Mouse (Mus musculus) cerebellum, adult 2 months (tissue): ENCODE data around the gene Fnip2. TPM values are rescaled to one million over a fixed set of nuclear protein-coding genes. Genes with fewer than 3 reads are reported as not detected.

Experiments
- DNase-seq, 2 experiments: peaks; one replicate each; pipeline ENCODE4 v3.0.0; 2021
- H3K27ac ChIP-seq: fragments of 200-500 bp; 2 replicates; pipeline ENCODE4 v1.5.1; 2012; ENCODE audit warnings: low read length, control low read depth, inconsistent platforms; ENCODE audit not compliant: insufficient read depth
- H3K27me3 ChIP-seq: fragments of 200-500 bp; 2 replicates; pipeline ENCODE4 v1.6.1; 2012; ENCODE audit warnings: inconsistent platforms, mild to moderate bottlenecking, low read length, moderate library complexity; ENCODE audit not compliant: control insufficient read depth, insufficient read depth
- H3K4me1 ChIP-seq: fragments of 200-500 bp; 2 replicates; pipeline ENCODE4 v1.6.1; 2011; ENCODE audit warnings: low read length; ENCODE audit not compliant: control insufficient read depth, insufficient read depth
- H3K4me3 ChIP-seq: fragments of 200-500 bp; replicated peaks from 2 replicates; pipeline ENCODE3; 2011; ENCODE audit warnings: mild to moderate bottlenecking, low read depth, low read length, control low read depth; ENCODE audit not compliant: insufficient read depth
- CTCF ChIP-seq: fragments of 200-500 bp; IDR thresholded peaks from 2 replicates; pipeline ENCODE4 v1.5.1; 2011; ENCODE audit warnings: low read depth, mild to moderate bottlenecking, control low read depth, low read length, moderate library complexity, borderline replicate concordance; ENCODE audit not compliant: insufficient read depth
- POLR2A ChIP-seq: fragments of 200-500 bp; IDR thresholded peaks from 2 replicates; pipeline ENCODE4 v1.6.1; 2011; ENCODE audit warnings: low read length, control low read depth, borderline replicate concordance; ENCODE audit not compliant: insufficient read depth
- WGBS: fragments of 180-500 bp; shearing (Covaris S2); methylation state at CpG from one replicate; pipeline ENCODE4 v1.1.7; 2018; 5-methylcytosine and 5-hydroxymethylcytosine counted together
- polyA plus RNA-seq: library from polyadenylated mRNA; depleted of rRNA; stranded (reverse); fragments of >200 nt; gene quantifications from 2 replicates; pipeline ENCODE4 v1.2.3, GENCODE M21; 2012

Gene Fnip2
- polyA plus RNA-seq, 1 experiment = 16.3 TPM

GRCm38 (mm10) chr3:79436186-79436585 is 131.4 kb downstream of the Fnip2 start:
- no peaks in the 10 kb centered on the region for H3K27me3 ChIP-seq
- H3K27ac ChIP-seq = no peak overlapping the region
- H3K4me1 ChIP-seq = peaks cover 7% of the 10 kb centered on the region; the same call in 1 of the 2 replicates
- no peak overlapping the region for H3K4me3 ChIP-seq
- 80% methylated on average over 7 of the region's 7 CpGs for WGBS
- no peak for DNase-seq
- no peak for TF ChIP-seq CTCF
- TF ChIP-seq POLR2A = no peak

- 66% methylated on average over 5 of the region's 5 CpGs for WGBS
- no peak for TF ChIP-seq CTCF
- TF ChIP-seq POLR2A = no peak
- no peaks in the 10 kb centered on the region for H3K4me1 ChIP-seq
- no peak overlapping the region for H3K27ac ChIP-seq
- no peak for DNase-seq
- no peaks in the 10 kb centered on the region for H3K27me3 ChIP-seq
- H3K4me3 ChIP-seq = no peak overlapping the region
Observed at GRCm38 (mm10) chr3:79434985-79435384, 132.6 kb downstream of the Fnip2 start.

- no peak for DNase-seq
- Histone ChIP-seq H3K27ac (no peak overlapping the region), H3K4me3 (no peak overlapping the region), H3K27me3 (no peaks in the 10 kb centered on the region), H3K4me1 (no peaks in the 10 kb centered on the region)
- no peak for TF ChIP-seq CTCF
- no peak for TF ChIP-seq POLR2A
- WGBS = 85% methylated on average over 9 of the region's 9 CpGs
Observed at GRCm38 (mm10) chr3:79434436-79434835, 133.2 kb downstream of the Fnip2 start.

- H3K27ac ChIP-seq = no peak overlapping the region
- H3K4me3 ChIP-seq = no peak overlapping the region
- H3K4me1 ChIP-seq = no peaks in the 10 kb centered on the region
- H3K27me3 ChIP-seq = no peaks in the 10 kb centered on the region
- TF ChIP-seq POLR2A (no peak), CTCF (no peak)
- no peak for DNase-seq
Observed at GRCm38 (mm10) chr3:79433593-79433992, 134.0 kb downstream of the Fnip2 start.

GRCm38 (mm10) chr3:79425441-79425840 is 142.2 kb downstream of the Fnip2 start:
- no peak for DNase-seq
- no peaks in the 10 kb centered on the region for H3K27me3 ChIP-seq
- TF ChIP-seq POLR2A (no peak), CTCF (no peak)
- 83% methylated on average over 1 of the region's 1 CpGs for WGBS
- no peak overlapping the region for H3K27ac ChIP-seq
- no peak overlapping the region for H3K4me3 ChIP-seq
- H3K4me1 ChIP-seq = no peaks in the 10 kb centered on the region

DNA sequence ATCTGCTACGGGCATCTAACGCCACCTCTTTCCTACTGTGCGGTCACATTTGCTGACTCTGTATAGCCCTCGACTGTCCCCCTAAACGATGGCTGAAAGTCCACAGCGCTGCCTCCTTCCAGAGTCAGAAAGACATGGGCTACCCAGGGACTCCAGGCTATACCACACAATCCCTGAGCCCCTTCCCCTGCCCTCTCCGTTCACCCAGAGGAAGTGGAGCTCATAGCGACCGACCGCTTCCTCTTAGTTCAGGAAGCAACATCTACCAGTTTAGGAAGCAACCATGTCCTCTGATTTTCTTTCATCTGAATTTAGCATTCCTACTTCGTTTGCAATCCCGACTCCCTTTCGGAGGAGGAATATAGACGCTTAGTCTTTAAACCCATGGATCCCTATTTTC is 148.7 kb downstream of the Fnip2 start:
- Histone ChIP-seq H3K4me1 (peaks cover 4% of the 10 kb centered on the region; the same call in 1 of the 2 replicates), H3K27me3 (no peaks in the 10 kb centered on the region), H3K27ac (no peak overlapping the region), H3K4me3 (no peak overlapping the region)
- TF ChIP-seq POLR2A = no peak
- no peak for TF ChIP-seq CTCF
- 71% methylated on average over 14 of the region's 14 CpGs for WGBS
- no peak for DNase-seq

DNA sequence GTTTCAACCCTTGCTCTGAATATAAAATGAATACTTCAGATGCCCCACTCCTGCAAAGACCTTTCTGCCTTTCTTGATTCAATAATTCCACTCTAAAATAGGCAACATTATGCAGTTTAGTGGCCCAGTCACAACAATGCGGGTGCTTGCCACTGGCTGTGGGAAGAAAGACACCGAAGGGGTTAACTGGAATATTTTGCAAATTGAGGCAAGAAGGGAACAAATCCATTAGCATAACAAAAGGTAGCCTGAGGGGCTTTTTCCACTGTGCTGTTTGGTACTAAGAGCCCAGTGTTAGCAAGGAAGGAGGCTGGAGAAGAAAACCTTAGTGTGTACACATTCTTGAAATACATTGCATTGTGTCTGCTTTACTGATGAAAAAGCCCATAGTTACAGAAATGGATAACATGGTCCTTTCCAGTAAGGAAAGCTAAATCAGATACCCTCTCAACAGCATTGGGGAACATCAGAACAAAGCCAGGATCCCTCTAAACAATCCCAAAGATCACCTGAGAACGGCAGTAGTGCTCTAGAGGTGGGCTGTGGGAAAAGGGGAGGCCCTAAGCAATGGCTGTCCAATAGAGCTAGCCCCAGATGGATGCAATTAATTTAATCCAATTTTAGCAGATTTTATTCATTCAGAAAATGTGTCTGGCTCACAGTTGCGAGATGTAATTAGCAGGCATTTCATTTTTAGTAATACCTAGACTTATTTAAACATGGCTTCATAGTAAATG is 150.5 kb downstream of the Fnip2 start:
- WGBS = 70% methylated on average over 4 of the region's 4 CpGs
- Histone ChIP-seq H3K27ac (no peak overlapping the region), H3K27me3 (no peaks in the 10 kb centered on the region), H3K4me1 (peaks cover 4% of the 10 kb centered on the region; the same call in 1 of the 2 replicates), H3K4me3 (no peak overlapping the region)
- no peak for TF ChIP-seq CTCF
- TF ChIP-seq POLR2A = no peak
- no peak for DNase-seq

DNA sequence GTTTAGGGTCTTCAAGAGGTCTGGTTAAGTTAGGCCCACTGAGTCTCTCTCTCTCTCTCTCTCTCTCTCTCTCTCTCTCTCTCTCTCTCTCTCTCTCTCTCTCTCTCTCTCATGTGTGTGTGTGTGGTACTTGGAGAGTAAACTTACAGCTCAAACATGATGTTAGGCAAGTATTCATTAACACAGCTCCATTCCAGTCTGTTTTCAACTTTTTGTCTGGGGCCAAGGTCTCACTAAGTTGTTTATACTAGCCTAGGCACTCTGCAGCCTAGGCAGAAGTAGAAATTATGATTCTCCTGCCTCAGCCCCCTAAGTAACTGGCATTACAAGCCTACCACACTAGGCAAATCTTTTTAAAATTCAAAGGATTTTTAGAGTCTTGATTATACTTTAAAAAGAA is 151.7 kb downstream of the Fnip2 start:
- no peak overlapping the region for H3K4me3 ChIP-seq
- H3K4me1 ChIP-seq = peaks cover 4% of the 10 kb centered on the region; the same call in 1 of the 2 replicates
- H3K27me3 ChIP-seq = no peaks in the 10 kb centered on the region
- no peak for DNase-seq
- no peak overlapping the region for H3K27ac ChIP-seq
- no peak for TF ChIP-seq POLR2A

DNA sequence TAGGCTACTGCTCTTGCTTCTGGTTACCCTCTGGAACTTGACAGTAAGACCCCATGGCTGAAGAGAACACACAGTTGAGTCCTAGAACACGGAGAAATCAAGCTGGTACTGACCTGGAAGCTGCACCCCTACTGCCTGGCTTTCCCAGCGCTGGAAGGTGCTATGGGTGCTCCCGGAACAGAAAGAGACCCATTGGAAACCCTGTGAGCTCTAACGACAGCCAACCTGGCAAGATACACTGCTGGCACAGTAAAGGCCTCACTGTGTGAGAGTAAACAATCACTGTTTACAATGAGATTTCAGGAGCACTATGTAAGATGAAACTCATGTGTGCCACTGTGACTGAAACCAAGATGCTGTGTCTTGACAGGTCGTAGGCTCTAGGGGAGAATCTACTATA is 152.5 kb downstream of the Fnip2 start:
- DNase-seq = no peak
- H3K4me3 ChIP-seq = no peak overlapping the region
- H3K4me1 ChIP-seq = peaks cover 4% of the 10 kb centered on the region; the same call in 1 of the 2 replicates
- 87% methylated on average over 5 of the region's 5 CpGs for WGBS
- no peak overlapping the region for H3K27ac ChIP-seq
- TF ChIP-seq POLR2A (no peak), CTCF (no peak)
- no peaks in the 10 kb centered on the region for H3K27me3 ChIP-seq
